Mouse (Mus musculus) embryo, embryonic 10.5 days (tissue): ENCODE data around the gene Kif6.

Experiments
- DNase-seq: peaks from one replicate; pipeline ENCODE4 v3.0.0-alpha.2; 2015; ENCODE audit warnings: low spot score

Kif6 gene

GRCm38 (mm10) chr17:49855785-49856184, 240.8 kb downstream of the Kif6 start:
- DNase-seq: peak; percentile 22

DNA sequence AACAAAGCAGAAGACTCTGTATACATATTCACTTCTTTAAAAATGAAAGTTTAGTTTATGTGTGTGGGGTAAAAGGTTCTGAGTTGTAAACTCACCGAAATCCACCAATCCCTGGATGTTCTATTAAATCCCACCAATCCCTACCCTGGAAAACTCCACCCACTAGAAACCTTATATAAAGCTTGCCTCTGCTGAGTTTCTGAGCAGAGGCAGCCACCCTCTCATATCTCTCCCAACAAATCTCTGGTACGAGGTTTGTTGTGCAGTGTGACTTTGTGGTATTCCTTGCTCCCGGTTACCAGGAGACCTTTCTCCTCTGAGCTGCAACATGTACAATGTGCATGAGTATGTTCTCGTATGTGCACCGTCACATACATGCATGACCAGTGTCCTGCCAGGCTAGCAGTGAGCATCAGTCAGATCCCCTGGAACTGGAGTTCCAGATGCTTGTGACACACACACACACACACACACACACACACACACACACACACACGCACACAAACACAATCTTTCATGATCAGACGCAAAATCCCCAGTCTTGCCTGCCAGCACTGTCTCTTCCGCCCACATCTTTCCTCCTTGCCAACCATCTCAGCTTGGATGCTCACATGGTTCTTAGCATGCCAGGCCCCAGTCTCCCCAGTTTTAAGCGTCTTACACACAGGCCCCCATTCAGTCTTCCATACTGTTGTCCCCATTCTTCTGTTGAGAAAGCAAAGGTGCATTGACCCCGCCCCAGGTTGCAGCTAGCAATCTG, 245.3 kb downstream of the Kif6 start:
- no peak for DNase-seq

GRCm38 (mm10) chr17:49863597-49863996, 248.7 kb downstream of the Kif6 start:
- DNase-seq: no peak

- DNase-seq: no peak
Observed at GRCm38 (mm10) chr17:49865604-49866003, 250.7 kb downstream of the Kif6 start.

DNA sequence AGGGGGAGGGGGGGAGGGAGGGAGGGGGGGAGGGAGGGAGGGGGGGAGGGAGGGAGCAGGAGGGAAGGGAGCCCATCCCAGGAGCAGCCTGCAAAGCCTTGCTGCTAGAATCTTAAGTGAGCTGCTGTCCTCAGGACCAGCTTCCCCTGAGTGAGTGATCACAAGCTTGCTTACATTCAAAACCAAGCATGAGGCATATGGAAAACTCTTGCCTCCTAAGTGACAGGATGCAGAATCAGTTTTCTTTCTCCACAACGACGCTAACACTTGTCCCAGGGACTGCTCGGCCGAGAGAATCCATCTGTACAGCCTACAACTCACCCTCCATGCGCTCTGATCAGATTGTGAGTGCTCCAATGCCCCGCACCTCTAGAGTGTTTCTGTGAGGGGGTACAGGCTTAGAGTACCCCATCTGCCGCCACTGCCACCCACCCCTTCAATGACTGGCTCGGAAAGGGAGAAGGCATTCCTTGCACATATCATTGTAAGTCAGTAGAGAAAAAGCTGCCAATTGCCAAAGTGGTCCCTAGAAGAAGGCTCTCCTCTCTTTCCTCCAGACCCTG, 251.8 kb downstream of the Kif6 start:
- DNase-seq: no peak

DNA sequence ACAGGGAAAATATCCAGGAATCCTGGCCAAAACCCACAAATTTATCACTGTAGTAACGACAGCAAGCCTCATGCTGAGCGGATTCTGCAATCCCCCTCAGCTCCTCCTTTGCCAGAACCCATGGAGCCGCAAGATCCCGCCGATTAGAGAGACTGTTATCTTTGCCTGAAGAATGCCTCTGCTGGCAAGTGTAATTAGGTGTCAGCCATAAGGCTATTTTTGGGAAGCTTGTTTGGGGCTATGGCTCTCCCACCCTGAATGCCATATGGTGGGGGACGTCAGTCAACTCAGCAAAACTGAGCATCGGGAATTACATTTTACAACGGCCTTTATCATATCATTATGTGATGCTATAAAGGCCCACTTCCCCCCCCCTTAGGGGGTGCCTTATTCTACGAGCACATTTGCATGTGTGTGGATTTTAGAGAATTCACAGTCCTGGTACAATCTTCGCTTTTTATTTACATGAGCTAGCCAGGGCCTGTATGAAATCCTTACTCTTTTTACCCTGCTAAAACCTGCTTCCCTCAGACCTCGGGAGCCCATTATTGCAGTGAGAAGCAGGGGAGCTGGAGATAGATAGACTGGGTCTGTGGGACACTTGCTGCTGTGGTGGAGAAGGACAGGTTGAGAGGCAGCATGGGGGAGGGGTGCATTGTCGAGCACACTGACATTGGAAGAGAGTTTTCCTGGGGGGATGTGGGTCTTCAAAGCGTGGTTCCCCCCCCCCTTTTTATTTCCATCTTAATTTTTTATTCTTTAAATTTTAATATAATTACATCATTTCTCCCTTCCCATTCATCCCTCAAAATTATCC, 252.6 kb downstream of the Kif6 start:
- DNase-seq: no peak

- DNase-seq: no peak
Observed at GRCm38 (mm10) chr17:49869246-49869645, 254.3 kb downstream of the Kif6 start.

- DNase-seq: peak; percentile 56
Observed at GRCm38 (mm10) chr17:49872305-49872704, 257.4 kb downstream of the Kif6 start.

DNA sequence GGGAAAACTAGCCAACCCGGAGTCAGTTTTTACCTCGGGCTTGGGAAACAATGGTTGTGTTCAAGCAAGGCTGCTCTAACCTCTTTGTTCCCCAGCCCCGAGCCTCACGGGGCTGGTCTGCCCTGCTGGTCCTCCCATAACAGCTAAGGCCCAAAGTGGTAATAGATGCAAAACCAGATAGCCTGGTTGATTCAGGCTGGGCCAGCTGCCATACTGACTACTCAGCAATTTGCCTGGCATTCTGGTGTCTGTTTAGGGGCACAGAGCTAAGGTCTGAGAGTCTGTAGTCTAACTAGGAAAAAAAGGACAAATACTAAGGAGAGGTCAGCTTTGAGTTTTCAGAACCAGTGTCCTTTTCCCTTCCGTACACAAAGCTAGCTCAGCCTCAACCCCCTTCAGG, 259.8 kb downstream of the Kif6 start:
- DNase-seq: no peak

- DNase-seq: no peak
Observed at GRCm38 (mm10) chr17:49875401-49875800, 260.5 kb downstream of the Kif6 start.

- peak; percentile 48 for DNase-seq
Observed at GRCm38 (mm10) chr17:49875939-49876651, 261.2 kb downstream of the Kif6 start.

DNA sequence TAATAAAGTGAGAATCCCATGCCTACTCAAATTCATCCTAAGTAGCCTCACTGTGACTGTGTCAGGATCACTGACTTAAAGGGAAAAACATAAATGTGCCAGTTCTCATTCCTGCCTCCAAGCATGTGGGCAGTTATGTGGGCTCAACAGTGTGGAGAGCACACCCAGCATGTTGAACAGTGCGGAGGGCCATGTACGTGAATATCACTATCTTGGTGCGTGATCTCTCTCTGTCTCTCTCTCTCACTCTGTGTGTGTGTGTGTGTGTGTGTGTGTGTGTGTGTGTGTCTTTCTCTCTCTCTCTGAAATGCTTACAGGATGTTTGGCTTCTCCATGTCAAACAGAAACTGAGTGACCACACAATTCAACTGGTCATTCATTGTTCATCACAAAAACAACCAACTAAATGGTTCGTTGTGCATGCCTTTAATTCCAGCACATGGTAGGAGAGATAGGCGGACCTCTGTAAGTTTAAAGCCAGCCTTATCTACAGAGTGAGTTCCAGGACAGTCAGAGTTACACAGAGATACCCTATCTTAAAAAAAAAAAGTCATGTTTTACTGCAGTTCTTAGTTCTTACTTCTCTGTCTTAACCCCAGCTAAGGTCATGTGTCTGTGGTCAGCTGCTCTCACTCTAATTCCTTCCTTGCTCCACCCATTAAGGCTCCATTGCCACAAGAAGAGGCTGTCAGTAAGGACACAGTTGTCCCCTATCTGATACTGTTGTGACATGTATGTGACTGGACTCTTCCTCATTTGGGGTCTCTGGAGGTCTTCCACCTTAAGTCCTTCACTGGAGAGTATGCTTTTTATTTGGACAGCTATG, 266.2 kb downstream of the Kif6 start:
- DNase-seq: no peak

DNA sequence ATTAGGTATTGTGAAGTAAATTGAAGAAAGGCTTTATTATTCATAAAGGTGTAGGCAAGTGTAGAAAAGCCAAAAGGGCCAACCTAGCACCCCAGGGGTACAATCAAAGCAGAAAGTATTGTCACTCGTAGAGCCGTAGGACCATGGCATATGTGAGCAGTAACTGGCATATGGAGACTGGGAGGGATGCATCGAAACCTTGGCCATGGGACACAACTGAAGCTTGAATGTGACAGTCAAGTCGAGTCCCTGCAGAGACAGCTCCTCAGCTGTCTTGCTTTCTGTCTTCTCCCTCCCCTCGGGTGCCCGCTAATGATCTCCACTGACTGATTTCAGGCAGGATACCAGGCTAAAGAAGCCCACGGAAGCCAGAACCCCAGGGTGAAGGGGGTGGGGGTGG, 266.9 kb downstream of the Kif6 start:
- no peak for DNase-seq

GRCm38 (mm10) chr17:49883136-49883755, 268.3 kb downstream of the Kif6 start:
- DNase-seq: no peak

DNA sequence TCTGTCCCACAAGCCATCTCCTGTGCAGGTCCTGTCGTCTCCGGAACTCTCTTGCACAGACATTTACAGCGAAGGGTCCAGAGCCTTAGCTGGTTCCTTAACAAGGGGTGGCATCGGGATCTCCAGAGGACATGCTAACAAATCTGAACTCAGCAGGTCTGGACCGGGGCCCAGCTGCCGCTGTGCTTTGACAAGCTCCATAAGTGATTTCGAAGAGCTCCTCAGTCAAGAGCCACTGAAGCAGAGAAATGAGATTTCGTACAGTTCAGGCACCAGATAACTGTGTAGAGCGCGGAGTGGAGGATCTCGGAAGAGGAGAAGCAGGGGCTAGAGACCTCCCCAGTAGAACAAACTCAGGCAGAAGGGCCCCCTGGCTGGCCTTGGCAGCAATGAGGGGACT, 270.1 kb downstream of the Kif6 start:
- no peak for DNase-seq

GRCm38 (mm10) chr17:49889629-49890028, 274.7 kb downstream of the Kif6 start:
- DNase-seq: peak; percentile 74

DNA sequence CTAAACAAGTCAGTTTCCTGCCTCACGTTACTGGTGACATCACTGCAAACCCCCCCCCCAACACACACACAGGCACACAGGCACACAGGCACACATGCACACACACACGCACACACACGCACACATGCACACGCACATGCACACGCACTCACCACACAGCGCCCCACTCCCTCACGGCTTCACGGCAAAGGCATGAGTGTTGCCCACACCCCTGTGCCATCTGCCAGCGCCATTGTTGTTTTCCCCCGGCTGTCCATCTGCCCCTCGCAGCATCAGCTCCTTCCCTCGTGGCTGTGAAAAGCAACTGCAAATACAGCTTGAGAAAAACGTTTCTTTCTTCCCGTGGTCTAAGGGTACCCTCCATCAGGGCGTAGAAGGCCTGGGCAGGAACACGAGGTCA, 275.9 kb downstream of the Kif6 start:
- DNase-seq: no peak

DNA sequence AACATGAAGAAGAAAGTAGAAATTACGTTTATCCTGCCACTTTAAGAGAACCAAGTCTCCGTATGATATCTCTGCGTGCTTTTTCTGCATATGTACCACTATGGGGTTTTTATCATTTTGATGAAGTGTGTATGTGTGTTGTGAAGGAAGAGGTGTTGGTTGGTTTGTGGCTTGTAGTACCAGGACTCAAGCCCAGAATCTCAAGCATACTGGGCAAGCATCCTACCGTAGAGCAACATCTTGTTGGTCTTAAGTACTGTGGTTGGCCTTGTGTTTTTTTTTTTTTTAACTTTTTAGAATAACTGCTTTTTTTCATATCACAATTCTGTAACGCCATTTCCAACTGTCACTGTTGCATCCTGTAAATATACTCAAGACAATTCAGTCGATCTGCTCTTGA, 277.5 kb downstream of the Kif6 start:
- no peak for DNase-seq

DNA sequence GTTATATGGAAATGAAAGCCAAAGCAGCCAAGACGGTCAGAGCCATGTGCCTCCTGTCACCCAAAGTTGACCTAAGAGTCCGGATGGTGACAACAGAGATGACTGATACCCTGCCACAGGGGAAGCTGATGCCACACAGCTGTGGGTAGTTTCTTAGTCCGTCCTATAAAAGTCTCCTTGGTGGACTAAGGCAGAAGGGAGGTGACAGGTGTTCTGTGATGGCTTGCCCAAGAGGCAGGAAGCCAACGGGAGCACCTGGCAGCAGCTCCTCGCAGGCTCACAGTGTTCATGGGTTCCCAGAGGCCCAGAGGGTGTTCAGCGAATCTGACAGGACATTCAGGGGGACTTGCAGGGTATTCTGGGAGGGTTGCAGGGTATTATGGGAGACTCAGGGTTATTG, 279.5 kb downstream of the Kif6 start:
- DNase-seq: no peak

GRCm38 (mm10) chr17:49898849-49899331, 284.0 kb downstream of the Kif6 start:
- peak; percentile 91 for DNase-seq

- DNase-seq: no peak
Observed at GRCm38 (mm10) chr17:49902613-49903012, 287.7 kb downstream of the Kif6 start.
